Mouse (Mus musculus) thymus, adult 2 months (tissue): Measurements from ENCODE around the gene Acp5. TPM values are rescaled to one million over a fixed set of nuclear protein-coding genes. Genes with fewer than 3 reads are reported as not detected.
A peak's percentile ranks its signal among the peaks of the same experiment; 100 is the strongest.

Experiments used
- DNase-seq: peaks from one replicate; pipeline ENCODE4 v3.0.0; 2021
- H3K27ac ChIP-seq: fragments of 200-500 bp; 2 replicates; pipeline ENCODE4 v1.5.1; 2012; ENCODE audit warnings: low read length, control low read depth; ENCODE audit not compliant: control insufficient read depth, insufficient read depth
- H3K27me3 ChIP-seq: fragments of 200-500 bp; 2 replicates; pipeline ENCODE4 v1.6.1; 2012; ENCODE audit warnings: mild to moderate bottlenecking, low read length, moderate library complexity, mixed read lengths; ENCODE audit not compliant: control insufficient read depth, insufficient read depth
- H3K36me3 ChIP-seq: fragments of 200-500 bp; 2 replicates; pipeline ENCODE4 v1.6.1; 2012; ENCODE audit warnings: mild to moderate bottlenecking, low read length, moderate library complexity; ENCODE audit not compliant: control insufficient read depth, insufficient read depth
- H3K4me1 ChIP-seq: fragments of 200-500 bp; replicated peaks from 2 replicates; pipeline ENCODE4 v1.6.1; 2012; ENCODE audit warnings: low read length; ENCODE audit not compliant: control insufficient read depth, insufficient read depth
- H3K4me3 ChIP-seq: fragments of 200-500 bp; 2 replicates; pipeline ENCODE4 v1.5.1; 2012; ENCODE audit warnings: mild to moderate bottlenecking, low read length, control low read depth, moderate library complexity; ENCODE audit not compliant: control insufficient read depth, insufficient read depth
- CTCF ChIP-seq: fragments of 200-500 bp; IDR thresholded peaks from 2 replicates; pipeline ENCODE4 v1.5.1; 2012; ENCODE audit warnings: mild to moderate bottlenecking, control low read depth, low read length, moderate library complexity, borderline replicate concordance; ENCODE audit not compliant: control insufficient read depth, poor library complexity, insufficient read depth; ENCODE audit errors: extremely low read depth
- POLR2A ChIP-seq: fragments of 200-500 bp; IDR thresholded peaks from 2 replicates; pipeline ENCODE4 v1.6.1; 2012; ENCODE audit warnings: mild to moderate bottlenecking, low read length, control low read depth, moderate library complexity; ENCODE audit not compliant: control insufficient read depth, poor library complexity, insufficient read depth; ENCODE audit errors: extremely low read depth
- WGBS: fragments of 180-500 bp; shearing (Covaris S2); methylation state at CpG from one replicate; pipeline ENCODE4 v1.1.7; 2018; 5-methylcytosine and 5-hydroxymethylcytosine counted together
- polyA plus RNA-seq: library from polyadenylated mRNA; depleted of rRNA; stranded (reverse); fragments of >200 nt; gene quantifications from 2 replicates; pipeline ENCODE4 v1.2.3, GENCODE M21; 2012; rRNA removed

Acp5 gene
- polyA plus RNA-seq, 1 experiment = 304 TPM

GRCm38 (mm10) chr9:22087034-22087618, 48.4 kb downstream of the Acp5 start:
- WGBS = 89% methylated on average over 2 of the region's 2 CpGs
- Histone ChIP-seq H3K27me3 (no peaks in the 10 kb centered on the region), H3K4me3 (no peak overlapping the region), H3K4me1 (peaks cover 5% of the 10 kb centered on the region), H3K36me3 (no peaks in the 10 kb centered on the region), H3K27ac (no peak overlapping the region)
- no peak for DNase-seq
- TF ChIP-seq CTCF = no peak
- no peak for TF ChIP-seq POLR2A

GRCm38 (mm10) chr9:22086012-22086411, 49.5 kb downstream of the Acp5 start:
- TF ChIP-seq POLR2A (no peak), CTCF (no peak)
- DNase-seq = no peak
- WGBS = 93% methylated on average over 6 of the region's 6 CpGs
- Histone ChIP-seq H3K36me3 (no peaks in the 10 kb centered on the region), H3K4me1 (peaks cover 5% of the 10 kb centered on the region), H3K27me3 (no peaks in the 10 kb centered on the region), H3K4me3 (no peak overlapping the region), H3K27ac (no peak overlapping the region)

GRCm38 (mm10) chr9:22085022-22085834, 50.3 kb downstream of the Acp5 start, which contains the start of gene Ecsit:
Gene Ecsit, minus strand, starts transcription at chr9:22085438.
- DNase-seq = peak; percentile 94
- Histone ChIP-seq H3K4me3 (peak within 1 kb of the TSS; percentile 79), H3K27me3 (no peaks in the 10 kb centered on the region), H3K36me3 (no peaks in the 10 kb centered on the region; the same call in 1 of the 2 replicates), H3K27ac (no peak within 1 kb of the TSS), H3K4me1 (peaks cover 5% of the 10 kb centered on the region)
- WGBS = under 1% methylated on average over 48 of the region's 48 CpGs
- TF ChIP-seq POLR2A (peak; percentile 58), CTCF (0 out of 2 replicates have a peak, but pooled peaks have one; percentile 22)

- Histone ChIP-seq H3K27me3 (no peaks in the 10 kb centered on the region), H3K27ac (no peak overlapping the region), H3K4me3 (peak overlapping the region; percentile 79), H3K4me1 (peaks cover 5% of the 10 kb centered on the region), H3K36me3 (no peaks in the 10 kb centered on the region; the same call in 1 of the 2 replicates)
- TF ChIP-seq POLR2A (no peak), CTCF (no peak)
- WGBS = 22% methylated on average over 4 of the region's 4 CpGs
- no peak for DNase-seq
Measured at GRCm38 (mm10) chr9:22084667-22085021, 50.9 kb downstream of the Acp5 start.

Other genes with a start within 250 kb of the Acp5 start
- 34.9 and 40.3 TPM in 2 replicates for gene Rab3d, start 217.5 kb downstream of the Acp5 start, polyA plus RNA-seq
- 1.3 and 1.9 TPM in 2 replicates for gene Ccdc159, start 208.2 kb downstream of the Acp5 start, polyA plus RNA-seq
- 40.0 and 47.7 TPM in 2 replicates for gene Tmem205, start 208.2 kb downstream of the Acp5 start, polyA plus RNA-seq
- 3.8 and 5.5 TPM in 2 replicates for gene Plppr2, start 198.7 kb downstream of the Acp5 start, polyA plus RNA-seq
- 6.7 and 7.6 TPM in 2 replicates for gene Swsap1, start 180.0 kb downstream of the Acp5 start, polyA plus RNA-seq
- gene Epor, start 172.2 kb downstream of the Acp5 start, polyA plus RNA-seq = 3.8 and 4.9 TPM in 2 replicates
- 7.8 and 9.5 TPM in 2 replicates for gene Rgl3, start 146.3 kb downstream of the Acp5 start, polyA plus RNA-seq
- 0.11 and 0.18 TPM in 2 replicates for gene Ccdc151, start 133.1 kb downstream of the Acp5 start, polyA plus RNA-seq
- 109 and 119 TPM in 2 replicates for gene Prkcsh, start 132.9 kb downstream of the Acp5 start, polyA plus RNA-seq
- gene Elavl3, start 83.7 kb downstream of the Acp5 start, polyA plus RNA-seq = 0.35 and 0.43 TPM in 2 replicates
- not detected in 2 replicates for gene Gm49318, start 64.5 kb downstream of the Acp5 start, polyA plus RNA-seq
- 52.0 and 52.6 TPM in 2 replicates for gene Zfp653, start 64.3 kb downstream of the Acp5 start, polyA plus RNA-seq
- 58.1 and 62.2 TPM in 2 replicates for gene Ecsit, start 50.3 kb downstream of the Acp5 start, polyA plus RNA-seq
- 4.3 and 5.0 TPM in 2 replicates for gene Cnn1, start 36.5 kb downstream of the Acp5 start, polyA plus RNA-seq
- gene Elof1, start 18.5 kb downstream of the Acp5 start, polyA plus RNA-seq = 187 and 205 TPM in 2 replicates
- gene Pigyl, start 21.1 kb upstream of the Acp5 start, polyA plus RNA-seq = 64.7 and 83.0 TPM in 2 replicates
- gene Zfp872, start 52.4 kb upstream of the Acp5 start, polyA plus RNA-seq = 0.04 and 0.05 TPM in 2 replicates
- gene Zfp809, start 90.0 kb upstream of the Acp5 start, polyA plus RNA-seq = 20.8 and 23.0 TPM in 2 replicates
- gene Zfp599, start 124.2 kb upstream of the Acp5 start, polyA plus RNA-seq = 0.62 and 0.88 TPM in 2 replicates
- 10.9 and 11.5 TPM in 2 replicates for gene Zfp810, start 171.9 kb upstream of the Acp5 start, polyA plus RNA-seq